Mouse (Mus musculus) urinary bladder, adult 2 months (tissue): Measurements from ENCODE around the gene Mybph. TPM values are rescaled to one million over a fixed set of nuclear protein-coding genes. Genes with fewer than 3 reads are reported as not detected.
"Not testable (repeated sequence)": the region's sequence is repeated elsewhere in the genome, so short reads cannot be mapped to it uniquely, and the experiment has no call there.

Experiments used
- DNase-seq: peaks from one replicate; pipeline ENCODE4 v3.0.0; 2022; ENCODE audit warnings: low spot score
- polyA plus RNA-seq: library from polyadenylated mRNA; depleted of rRNA; stranded (reverse); fragments of >200 nt; gene quantifications from 2 replicates; pipeline ENCODE4 v1.2.3, GENCODE M21; 2012; rRNA removed

Mybph gene
- polyA plus RNA-seq, 1 experiment: not detected

DNA sequence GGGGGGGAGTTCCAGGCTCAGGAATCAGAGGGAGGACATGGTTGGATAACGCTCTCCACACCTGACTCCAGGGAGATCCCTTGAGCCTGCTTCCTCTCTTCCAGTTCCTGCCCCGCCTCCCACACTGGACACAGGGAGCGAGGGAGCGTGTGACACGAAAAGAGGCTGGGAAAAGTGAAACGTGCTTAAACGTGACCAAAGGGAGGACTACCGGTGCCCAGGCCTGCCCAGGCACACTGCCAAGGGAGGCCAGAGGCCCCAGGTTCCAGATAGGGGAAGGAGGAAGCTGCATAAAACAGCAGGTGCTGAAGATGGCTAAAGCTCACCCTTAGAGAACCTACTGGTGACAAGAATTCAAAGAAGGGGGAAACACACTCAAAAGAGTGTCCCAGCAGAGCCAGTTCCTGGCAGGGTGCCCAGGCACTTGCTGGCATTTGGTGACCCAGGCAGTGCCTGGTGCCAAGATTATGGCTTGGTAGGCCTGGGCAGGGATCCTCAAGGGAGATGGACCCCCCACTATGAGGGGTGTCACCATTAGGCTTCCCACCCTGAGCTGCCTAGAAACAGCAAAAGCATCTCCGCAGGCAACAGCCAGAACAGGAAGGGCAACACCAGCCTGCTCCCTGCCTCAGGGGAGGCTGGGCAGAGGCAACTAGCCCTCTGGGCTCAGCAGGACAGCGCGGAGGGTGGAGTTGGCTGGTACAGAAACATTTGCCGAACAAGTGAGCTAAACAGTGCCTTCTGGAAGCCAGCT lies 39.7 kb downstream of the Mybph start:
- peak; percentile 57 for DNase-seq

DNA sequence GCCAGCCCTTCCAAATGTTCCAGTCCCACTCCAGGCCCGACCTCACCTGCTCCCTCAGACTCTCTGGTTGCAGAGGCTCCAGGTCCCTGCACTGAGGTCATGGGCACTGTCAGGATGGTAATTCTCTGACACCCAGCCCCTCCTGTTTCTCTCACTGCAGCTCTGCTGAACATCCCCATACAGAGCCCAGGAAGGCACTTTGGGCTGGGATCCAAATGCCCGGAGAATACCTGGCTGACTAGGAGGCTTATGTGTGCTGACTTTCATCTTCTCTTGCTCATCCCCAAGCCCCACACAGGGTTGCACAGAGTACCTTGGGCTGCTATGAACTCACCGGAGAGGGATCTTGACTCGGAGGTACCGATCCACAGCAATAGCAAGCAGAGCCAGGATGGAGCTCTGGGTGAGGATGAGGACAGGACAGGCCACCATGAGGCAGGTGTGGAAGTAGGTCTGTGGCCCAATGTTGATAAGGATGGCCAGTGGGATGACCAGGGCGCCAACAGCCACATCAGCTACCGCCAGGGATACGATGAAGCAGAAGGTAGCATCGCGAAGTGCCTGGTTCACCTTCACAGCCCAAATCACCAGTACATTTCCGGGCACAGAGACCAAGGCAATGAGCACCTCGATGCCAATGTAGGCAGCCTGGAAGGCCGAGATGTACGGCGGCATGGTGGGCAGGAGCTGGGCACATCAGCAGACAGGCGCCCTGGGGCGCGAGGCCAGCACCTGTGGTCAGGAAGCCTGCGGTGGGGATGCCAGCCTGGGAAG lies 40.6 kb downstream of the Mybph start:
- DNase-seq: no peak

- peak; percentile 45 for DNase-seq
Observed at GRCm38 (mm10) chr1:134234455-134235390, 41.5 kb downstream of the Mybph start.

- no peak for DNase-seq
Observed at GRCm38 (mm10) chr1:134235391-134235921, 42.2 kb downstream of the Mybph start, which contains the start of gene Adora1. TSS of gene Adora1 (minus strand) at chr1:134235431.

GRCm38 (mm10) chr1:134236142-134236541 lies 42.9 kb downstream of the Mybph start:
- DNase-seq: no peak

- DNase-seq: no peak
Observed at GRCm38 (mm10) chr1:134237438-134237837, 44.2 kb downstream of the Mybph start.

- no peak for DNase-seq
Observed at GRCm38 (mm10) chr1:134240701-134241100, 47.5 kb downstream of the Mybph start.

GRCm38 (mm10) chr1:134241298-134241697 lies 48.0 kb downstream of the Mybph start:
- no peak for DNase-seq

GRCm38 (mm10) chr1:134242286-134242685 lies 49.0 kb downstream of the Mybph start:
- DNase-seq: no peak

DNA sequence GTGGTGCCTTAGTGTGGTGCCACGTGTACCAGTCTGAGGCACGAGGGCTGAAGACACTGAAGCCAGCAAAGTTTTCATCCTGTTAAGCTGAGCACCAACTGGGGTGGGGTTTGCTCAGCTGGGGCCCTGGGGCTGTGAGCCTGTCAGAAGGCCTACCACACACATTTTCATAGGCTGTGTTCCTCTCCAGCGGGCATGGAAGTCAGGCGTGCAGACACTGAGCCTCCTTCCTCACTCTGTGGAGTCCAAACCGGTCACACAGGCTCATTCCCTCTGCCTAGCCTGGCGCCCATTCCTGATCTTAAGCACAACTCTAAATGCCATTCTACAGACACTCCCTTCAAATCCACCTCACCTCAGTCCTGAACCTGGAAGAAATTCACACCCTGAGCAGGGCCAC lies 50.3 kb downstream of the Mybph start:
- DNase-seq: no peak

- peak; percentile 80 for DNase-seq
Observed at GRCm38 (mm10) chr1:134243948-134244914, 51.0 kb downstream of the Mybph start.

GRCm38 (mm10) chr1:134245004-134245717 lies 51.9 kb downstream of the Mybph start:
- no peak for DNase-seq

DNA sequence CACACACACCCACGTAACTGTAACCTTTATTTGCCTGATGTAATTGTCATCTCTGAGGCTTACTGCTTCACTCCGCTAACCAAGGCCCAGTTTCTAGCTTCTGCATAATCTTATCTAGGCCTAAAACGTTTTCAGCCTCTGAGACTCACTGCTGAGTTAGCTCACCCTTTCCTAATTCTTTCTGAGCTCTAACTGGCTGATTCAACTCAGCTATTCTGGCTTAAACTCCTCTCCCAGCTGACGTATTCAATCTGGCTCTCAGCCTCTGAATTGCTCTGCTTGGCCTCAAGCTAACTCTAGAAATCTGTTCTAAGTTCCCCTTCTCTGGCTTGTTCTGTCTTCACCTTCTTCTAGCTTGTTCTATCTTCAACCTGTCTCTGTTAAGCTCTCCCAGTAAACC lies 53.3 kb downstream of the Mybph start:
- DNase-seq: no peak

DNA sequence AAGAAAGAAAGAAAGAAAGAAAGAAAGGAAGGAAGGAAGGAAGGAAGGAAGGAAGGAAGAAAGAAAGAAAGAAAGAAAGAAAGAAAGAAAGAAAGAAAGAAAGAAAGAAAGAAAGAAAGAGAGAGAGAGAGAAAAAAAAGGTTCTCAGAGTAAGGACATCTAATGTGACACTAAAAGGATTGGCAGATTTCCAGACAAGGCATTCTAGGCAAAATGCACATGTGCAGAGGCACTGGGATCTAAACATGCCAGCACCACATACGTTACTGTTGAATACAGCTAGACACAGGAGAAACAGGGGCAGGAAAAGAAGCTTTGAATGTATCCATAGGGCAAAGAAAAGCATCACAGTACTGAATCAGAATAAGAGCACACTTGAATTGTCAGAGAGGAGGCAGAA lies 56.4 kb downstream of the Mybph start:
- not testable (repeated sequence) for DNase-seq

Other genes starting within 250 kb of the Mybph start
- 14.0 and 18.9 TPM in 2 replicates for gene Fmod, start 156.2 kb upstream of the Mybph start, polyA plus RNA-seq
- gene Btg2, start 114.3 kb upstream of the Mybph start, polyA plus RNA-seq: 48.4 and 67.8 TPM in 2 replicates
- gene Chit1, start 82.2 kb upstream of the Mybph start, polyA plus RNA-seq: 0.04 TPM in 1 of 2 replicates, not detected in the other
- 0.10 and 0.44 TPM in 2 replicates for gene Chil1, start 11.3 kb upstream of the Mybph start, polyA plus RNA-seq
- 6.2 and 7.2 TPM in 2 replicates for gene Adora1, start 42.0 kb downstream of the Mybph start, polyA plus RNA-seq
- not detected in 2 replicates for gene Myog, start 96.5 kb downstream of the Mybph start, polyA plus RNA-seq
- gene Ppfia4, start 139.5 kb downstream of the Mybph start, polyA plus RNA-seq: 8.4 and 8.6 TPM in 2 replicates
- 55.4 and 57.5 TPM in 2 replicates for gene Tmem183a, start 168.5 kb downstream of the Mybph start, polyA plus RNA-seq
- gene 4933406M09Rik, start 192.5 kb downstream of the Mybph start, polyA plus RNA-seq: not detected in 2 replicates
- 41.1 and 41.7 TPM in 2 replicates for gene Cyb5r1, start 212.1 kb downstream of the Mybph start, polyA plus RNA-seq
- 77.7 and 87.7 TPM in 2 replicates for gene Adipor1, start 221.9 kb downstream of the Mybph start, polyA plus RNA-seq